ENCODE assay signal across 2 mouse cellular contexts in genomic region chr11:62511444-62512202, GRCm38 (mm10).
A peak's percentile ranks its signal among the peaks of the same experiment; 100 is the strongest.
TF ChIP-seq lines count a peak whose summit lies in the region.

No protein-coding gene starts in this region.

TF ChIP-seq in CH12.LX, 34 proteins besides CTCF, POLR2A, EP300 and RAD21:
- TF ChIP-seq TCF12 (IDR thresholded peaks at IDR 0.05; ENCODE audit: low read depth, low read length) (peak; percentile 47; the same call in 1 of the 2 replicates), MEF2A (IDR thresholded peaks at IDR 0.05; ENCODE audit: borderline replicate concordance, low read depth, low read length) (peak; percentile 18; the same call in 1 of the 2 replicates), CHD2 (IDR thresholded peaks at IDR 0.05; ENCODE audit: low read length) (no peak)

TF ChIP-seq in ES-E14, 5 proteins besides CTCF, POLR2A, EP300 and RAD21:
- TF ChIP-seq ZC3H11A (IDR thresholded peaks at IDR 0.05; ENCODE audit: borderline replicate concordance, low read depth, low read length) (no peak), MAFK (IDR thresholded peaks at IDR 0.05; ENCODE audit: insufficient read depth, low read depth, low read length) (no peak)
TF ChIP-seq in ES-E14: peak in this region for 0.
